Mouse (Mus musculus) cerebellum, adult (tissue): ENCODE results near the gene Ogfod1.

Source experiments
- ATAC-seq: cut with Nextera tagmentation; 2 replicates; pipeline ENCODE4 v1.9.2; 2017; ENCODE audit warnings: mild to moderate bottlenecking, moderate library complexity, mixed read lengths; ENCODE audit not compliant: insufficient number of reproducible peaks, low FRiP score, low TSS enrichment

Ogfod1 gene

DNA sequence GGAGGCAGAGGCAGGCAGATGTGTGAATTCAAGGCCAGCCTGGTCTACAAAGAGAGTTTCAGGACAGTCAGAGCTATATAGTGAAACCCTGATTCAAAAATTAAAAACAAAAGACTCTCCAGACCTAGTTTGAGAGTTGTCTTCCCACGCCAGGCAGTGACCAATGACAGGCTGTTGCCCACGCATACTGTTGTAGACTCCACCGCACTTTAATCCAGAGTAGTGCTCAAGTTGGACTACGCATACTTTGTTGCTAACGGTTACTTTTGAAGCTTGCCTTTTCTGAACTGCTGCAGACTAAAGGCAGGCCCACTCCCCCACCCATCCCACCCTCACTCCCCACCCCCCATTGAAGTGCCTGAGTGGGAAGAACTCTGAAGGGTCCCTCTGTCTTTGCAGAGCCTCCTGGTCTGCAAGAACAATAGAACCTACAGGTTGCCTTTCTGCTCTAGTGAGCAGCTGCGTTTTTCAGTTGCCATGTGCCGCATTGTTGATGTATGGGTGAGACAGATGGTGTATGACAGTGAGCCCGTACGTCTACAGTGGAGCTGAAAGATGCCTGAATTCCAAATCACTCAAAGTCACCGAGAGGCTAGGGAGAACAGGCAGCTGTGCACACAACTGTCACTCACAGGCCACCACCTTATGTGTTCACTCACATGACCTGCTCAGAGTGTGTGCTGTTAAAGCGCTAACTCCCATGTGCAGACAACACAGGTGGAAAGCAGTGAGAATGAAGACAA, 29.3 kb downstream of the Ogfod1 start:
- no peak for ATAC-seq

GRCm38 (mm10) chr8:94068793-94069192, 31.8 kb downstream of the Ogfod1 start:
- no peak for ATAC-seq

DNA sequence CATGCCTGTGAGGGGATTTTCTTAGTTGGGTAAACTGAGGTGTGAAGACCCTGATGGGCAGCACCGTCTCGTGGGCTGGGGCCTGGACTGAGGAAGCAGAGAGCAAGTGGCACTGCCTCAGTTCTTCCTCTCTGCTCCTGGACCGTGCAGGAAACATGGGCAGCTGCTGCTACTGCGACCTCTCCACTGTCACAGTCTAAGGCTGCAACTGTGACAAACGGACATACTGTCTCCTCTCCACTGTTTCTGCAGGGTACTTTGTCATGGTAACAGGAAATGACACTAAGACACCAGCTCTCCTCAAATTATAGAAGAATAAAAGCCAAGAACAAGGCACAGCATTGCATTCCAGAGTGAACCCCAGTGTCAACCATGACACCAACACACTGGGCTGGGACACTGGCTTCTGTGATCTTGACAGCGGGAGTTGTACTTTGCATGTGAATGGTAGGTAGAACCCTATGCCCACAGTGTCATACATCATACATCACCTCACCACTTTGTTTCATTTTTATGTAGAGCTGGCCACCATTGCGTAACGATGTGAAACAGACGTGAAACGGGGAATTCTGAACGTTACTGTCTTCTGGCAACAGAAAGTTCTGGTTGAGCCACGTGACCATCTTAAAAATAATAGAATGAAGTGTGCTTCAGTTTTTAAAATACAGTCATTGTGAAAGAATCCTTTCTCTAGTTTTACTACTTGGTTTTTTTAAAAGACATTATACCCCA, 39.6 kb downstream of the Ogfod1 start:
- ATAC-seq: no peak

DNA sequence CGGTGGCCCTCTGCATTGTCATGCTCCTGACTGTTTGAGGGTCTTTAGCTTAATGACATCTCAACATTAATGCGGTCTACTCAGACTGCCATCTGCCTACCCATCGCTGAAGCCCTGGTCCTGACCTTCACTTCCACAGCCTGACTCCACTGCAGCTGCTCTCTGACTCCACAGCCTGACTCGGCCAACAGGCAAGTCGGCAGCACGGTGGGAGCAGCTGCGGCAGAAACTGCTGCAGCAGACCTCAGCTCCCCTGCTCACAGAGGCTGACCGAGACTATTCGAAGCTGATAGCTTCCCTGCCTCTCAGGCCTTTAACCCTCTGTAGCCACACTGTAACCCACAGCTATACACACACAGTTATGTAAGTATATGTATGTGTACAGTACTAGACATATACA, 51.0 kb downstream of the Ogfod1 start:
- no peak for ATAC-seq

DNA sequence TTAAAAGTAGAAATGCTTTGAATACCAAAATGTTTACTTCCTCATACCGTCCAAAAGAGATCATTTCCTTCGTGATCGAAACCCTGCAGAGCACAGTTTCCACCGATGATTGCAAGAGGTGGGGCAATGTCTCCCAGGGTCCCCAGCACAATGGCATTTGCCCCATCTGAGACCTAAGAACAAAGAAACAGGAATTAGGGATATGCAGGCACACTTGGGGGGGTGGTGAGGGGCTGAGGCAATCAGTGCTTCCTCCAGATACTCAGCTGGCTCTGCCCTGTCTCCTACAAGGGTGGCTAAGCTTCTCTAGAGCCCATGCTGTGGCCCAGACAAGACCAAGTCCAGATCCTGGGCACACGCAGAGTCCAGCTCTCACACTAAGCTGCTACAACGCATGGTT, 52.7 kb downstream of the Ogfod1 start:
- ATAC-seq: no peak

- no peak for ATAC-seq
Observed at GRCm38 (mm10) chr8:94092848-94093247, 55.9 kb downstream of the Ogfod1 start.

DNA sequence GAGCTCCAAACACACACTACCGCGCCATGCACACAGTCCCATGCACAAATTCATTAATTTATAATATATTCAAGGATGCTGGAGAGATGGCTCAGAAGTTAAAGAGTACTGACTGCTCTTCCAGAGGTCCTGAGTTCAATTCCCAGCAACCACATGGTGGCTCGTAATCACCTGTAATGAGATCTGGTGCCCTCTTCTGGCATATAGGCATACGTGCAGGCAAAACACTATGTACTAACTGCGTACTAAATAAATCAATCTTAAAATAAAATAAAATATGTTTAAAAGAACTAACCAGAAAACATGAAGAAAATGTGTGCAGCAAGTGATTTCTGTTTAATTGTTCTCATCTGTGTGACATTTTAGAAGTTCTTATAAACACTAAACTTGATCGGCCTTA, 57.3 kb downstream of the Ogfod1 start:
- ATAC-seq: no peak

DNA sequence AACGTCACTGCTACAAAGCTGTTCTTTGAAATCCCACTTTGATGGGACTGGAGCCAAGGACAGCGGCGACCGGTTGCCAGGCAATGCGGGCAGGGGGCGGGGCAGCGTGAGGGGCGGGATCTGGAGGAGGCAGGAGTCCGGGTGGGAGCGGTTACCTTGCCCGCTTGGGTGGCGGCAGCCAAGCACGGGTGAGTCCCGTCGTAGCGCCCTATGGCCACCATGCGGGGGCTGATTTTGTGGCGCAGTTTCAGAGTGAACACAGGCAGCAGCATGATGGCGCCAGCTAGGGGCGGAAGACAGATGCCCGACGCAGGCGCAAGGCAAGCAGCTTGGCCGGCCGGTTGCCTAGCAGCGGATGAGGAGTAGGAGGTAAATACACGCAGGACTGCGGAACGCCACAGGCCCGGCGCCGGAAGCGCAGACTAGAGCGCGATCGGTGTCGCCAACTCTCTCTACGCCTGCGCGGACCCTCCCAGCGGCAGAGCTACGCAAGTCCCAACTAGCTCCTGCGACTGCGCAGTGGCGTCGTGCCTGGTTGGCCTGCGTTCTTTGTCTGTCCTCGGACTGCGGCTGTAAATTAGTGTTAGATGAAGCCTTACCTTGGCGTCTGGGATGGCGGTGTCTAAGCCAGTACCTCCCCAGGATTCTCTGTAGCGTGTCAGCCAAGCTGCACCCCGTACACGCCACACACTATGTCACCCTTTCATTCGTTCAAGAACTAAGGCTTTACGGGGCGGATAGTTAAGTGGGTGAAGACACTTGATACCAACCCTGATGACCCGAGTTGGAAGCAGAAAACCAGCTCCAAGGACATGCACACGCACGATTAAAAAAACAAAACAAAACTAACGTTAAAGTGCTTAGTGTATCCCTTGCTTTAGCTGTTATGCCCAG, 61.3 kb downstream of the Ogfod1 start, which contains the start of gene Bbs2:
Bbs2 (minus strand) TSS at position 848 of the 894 bp plus-strand sequence.
- ATAC-seq: peak; percentile 99

GRCm38 (mm10) chr8:94098996-94099395, 62.0 kb downstream of the Ogfod1 start:
- ATAC-seq: no peak

- ATAC-seq: no peak
Observed at GRCm38 (mm10) chr8:94104146-94104545, 67.1 kb downstream of the Ogfod1 start.

- no peak for ATAC-seq
Observed at GRCm38 (mm10) chr8:94107871-94108270, 70.9 kb downstream of the Ogfod1 start.

DNA sequence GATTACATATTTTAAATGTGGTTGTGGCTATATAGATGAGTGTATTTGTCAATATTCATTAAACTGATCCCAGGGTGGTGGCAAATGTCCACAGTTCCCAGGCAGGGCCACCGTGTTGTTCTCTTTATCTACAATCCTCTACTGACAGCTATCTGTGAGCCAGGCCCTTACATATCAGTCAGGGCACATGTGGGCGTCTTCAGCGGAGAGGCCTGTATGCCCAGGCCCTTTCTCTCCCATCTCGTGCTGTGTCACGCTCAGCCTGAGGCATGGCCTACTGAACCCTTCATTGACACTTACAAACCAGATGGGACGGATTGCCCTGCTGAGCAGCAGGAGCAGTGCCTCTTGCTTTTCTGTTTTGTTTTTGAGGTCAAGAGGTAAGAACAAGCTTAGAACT, 72.4 kb downstream of the Ogfod1 start:
- ATAC-seq: no peak

DNA sequence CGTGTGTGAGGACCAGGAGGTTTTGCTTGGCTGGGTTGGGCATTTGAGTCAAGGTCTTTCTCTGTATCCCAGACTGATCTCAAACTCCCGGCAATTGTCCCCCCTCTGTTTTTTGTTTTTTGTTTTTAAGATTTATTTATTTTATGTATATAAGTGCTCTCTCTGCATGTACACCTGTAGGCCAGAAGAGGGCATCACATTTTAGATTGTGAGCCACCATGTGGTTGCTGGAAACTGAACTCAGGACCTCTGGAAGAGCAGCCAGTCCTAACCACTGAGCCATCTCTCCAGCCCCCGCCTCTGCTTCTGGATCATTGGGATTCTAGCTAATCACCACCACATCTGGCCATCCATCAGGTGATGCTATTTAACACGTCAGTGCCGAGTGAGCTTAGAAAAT, 72.8 kb downstream of the Ogfod1 start:
- no peak for ATAC-seq

- ATAC-seq: no peak
Observed at GRCm38 (mm10) chr8:94110526-94111177, 73.7 kb downstream of the Ogfod1 start.

DNA sequence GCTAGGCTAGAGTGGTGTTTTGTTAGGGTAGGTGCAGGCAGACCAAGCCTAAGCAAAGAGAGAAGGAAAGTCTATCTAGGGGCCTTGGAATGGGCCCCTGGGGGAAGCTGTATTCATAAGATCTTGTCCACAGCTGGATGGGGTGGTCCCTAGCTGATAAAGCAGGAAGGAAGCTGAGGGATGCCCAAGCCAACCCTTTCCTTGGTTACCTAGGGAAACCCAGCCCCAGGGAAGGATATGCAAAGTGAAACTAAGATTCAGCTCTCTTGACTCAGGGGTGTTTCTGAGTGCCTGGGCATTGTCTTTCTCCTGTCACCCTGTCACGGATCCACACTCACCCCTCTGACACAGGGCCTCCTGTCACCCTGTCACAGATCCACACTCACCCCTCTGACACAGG, 76.4 kb downstream of the Ogfod1 start:
- ATAC-seq: no peak

DNA sequence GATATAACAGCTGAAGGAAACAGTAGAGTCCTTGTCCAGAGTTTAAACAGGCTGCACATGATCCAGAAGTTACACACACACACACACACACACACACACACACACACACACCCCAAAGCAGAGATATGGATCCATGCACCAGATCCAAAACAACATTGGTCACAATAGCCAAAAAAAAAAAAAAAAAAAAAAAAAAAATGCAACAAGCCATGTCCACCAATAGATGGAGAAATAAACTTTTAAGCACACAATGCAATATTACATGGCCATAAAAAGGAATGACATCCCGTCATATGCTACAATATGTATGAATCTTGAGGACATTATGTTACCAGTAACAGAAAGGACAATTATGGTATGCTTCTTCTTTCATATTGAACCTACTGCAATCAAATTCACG, 77.0 kb downstream of the Ogfod1 start:
- no peak for ATAC-seq
